Mouse (Mus musculus) lung, postnatal 0 days (tissue): ENCODE results near the gene Impdh1. TPM values are rescaled to one million over a fixed set of nuclear protein-coding genes. Genes with fewer than 3 reads are reported as not detected.

Experiments
- ATAC-seq: fragments of 200-750 bp; cut with Nextera tagmentation; 2 replicates; pipeline ENCODE4 v1.8.0; 2017; ENCODE audit warnings: moderate library complexity
- DNase-seq: peaks from one replicate; pipeline ENCODE4 v3.0.0-alpha.2; 2016; ENCODE audit warnings: low spot score
- H3K27ac ChIP-seq: fragments of 300-500 bp; sonication (generic); 2 replicates; pipeline ENCODE4 v1.5.1; 2014; ENCODE audit warnings: antibody characterized with exemption, mild to moderate bottlenecking, low read length, mixed read lengths
- H3K27me3 ChIP-seq: fragments of 300-500 bp; sonication (generic); replicated peaks from 2 replicates; pipeline ENCODE4 v1.6.1; 2014; ENCODE audit warnings: low read length, mixed read lengths; ENCODE audit not compliant: insufficient read depth
- H3K36me3 ChIP-seq: fragments of 300-500 bp; sonication (generic); 2 replicates; pipeline ENCODE4 v1.6.1; 2014; ENCODE audit warnings: low read length, mixed read lengths; ENCODE audit not compliant: insufficient read depth
- H3K4me1 ChIP-seq: fragments of 300-500 bp; sonication (generic); 2 replicates; pipeline ENCODE4 v1.6.1; 2014; ENCODE audit warnings: antibody characterized with exemption, low read depth, low read length, mixed read lengths; ENCODE audit not compliant: insufficient read depth
- H3K4me2 ChIP-seq: fragments of 300-500 bp; sonication (generic); replicated peaks from 2 replicates; pipeline ENCODE4 v1.6.1; 2014; ENCODE audit warnings: low read depth, mild to moderate bottlenecking, low read length, moderate library complexity, mixed read lengths
- H3K4me3 ChIP-seq: fragments of 300-500 bp; sonication (generic); 2 replicates; pipeline ENCODE4 v1.5.1; 2014; ENCODE audit warnings: low read depth, low read length
- H3K9ac ChIP-seq: fragments of 300-500 bp; sonication (generic); replicated peaks from 2 replicates; pipeline ENCODE4 v1.6.1; 2014; ENCODE audit warnings: low read depth, mild to moderate bottlenecking
- H3K9me3 ChIP-seq: fragments of 300-500 bp; sonication (generic); 2 replicates; pipeline ENCODE4 v1.6.1; 2016; ENCODE audit warnings: low read length, mixed read lengths
- CTCF ChIP-seq: IDR thresholded peaks from 2 replicates; pipeline ENCODE4 v1.5.1; 2016; ENCODE audit warnings: antibody characterized with exemption, mild to moderate bottlenecking
- EP300 ChIP-seq: IDR thresholded peaks from 2 replicates; pipeline ENCODE4 v1.6.1; 2016; ENCODE audit warnings: antibody characterized with exemption, mild to moderate bottlenecking, control low read depth
- WGBS: fragments of 180-500 bp; shearing (Covaris S2); extraction: QIAGEN DNeasy Blood & Tissue Kit; methylation state at CpG from one replicate; pipeline ENCODE4 v1.1.7; 2014; 5-methylcytosine and 5-hydroxymethylcytosine counted together
- polyA plus RNA-seq: library from polyadenylated mRNA; unstranded; fragments of >200 nt; fragmentation: Nextera tagmentation; extraction: Ambion mirVana; gene quantifications from 2 replicates; pipeline ENCODE4 v1.2.1, GENCODE M21; 2015

Gene Impdh1
- polyA plus RNA-seq, 1 experiment from 2014 or later, result 93.8 TPM

- DNase-seq (no peak), ATAC-seq (no peak)
- TF ChIP-seq EP300 (no peak), CTCF (no peak)
- no peak overlapping the region for H3K9ac ChIP-seq
- H3K9me3 ChIP-seq, result no peaks in the 10 kb centered on the region
- H3K27me3 ChIP-seq, result no peaks in the 10 kb centered on the region
- H3K4me1 ChIP-seq, result 0 out of 2 replicates have a peak, but pooled peaks cover 3% of the 10 kb centered on the region
- no peak overlapping the region for H3K27ac ChIP-seq
- H3K36me3 ChIP-seq, result 0 out of 2 replicates have a peak, but pooled peaks cover 19% of the 10 kb centered on the region
- no peak overlapping the region for H3K4me3 ChIP-seq
- no peak overlapping the region for H3K4me2 ChIP-seq
- WGBS, result 95% methylated on average over 13 of the region's 13 CpGs
These were observed 13.1 kb downstream of the Impdh1 start for GRCm38 (mm10) chr6:29203096-29203495.

- no peak for DNase-seq
- H3K4me3 ChIP-seq, result no peak overlapping the region
- H3K9ac ChIP-seq, result no peak overlapping the region
- no peak for ATAC-seq
- no peak overlapping the region for H3K4me2 ChIP-seq
- no peaks in the 10 kb centered on the region for H3K9me3 ChIP-seq
- 83% methylated on average over 8 of the region's 8 CpGs for WGBS
- TF ChIP-seq EP300 (no peak), CTCF (no peak)
- H3K36me3 ChIP-seq, result 0 out of 2 replicates have a peak, but pooled peaks cover 19% of the 10 kb centered on the region
- H3K27me3 ChIP-seq, result no peaks in the 10 kb centered on the region
- H3K27ac ChIP-seq, result no peak overlapping the region
- H3K4me1 ChIP-seq, result 0 out of 2 replicates have a peak, but pooled peaks cover 3% of the 10 kb centered on the region
These were observed 14.2 kb downstream of the Impdh1 start for GRCm38 (mm10) chr6:29201988-29202387.

- Histone ChIP-seq H3K4me2 (no peak overlapping the region), H3K4me3 (no peak overlapping the region), H3K9ac (no peak overlapping the region), H3K9me3 (no peaks in the 10 kb centered on the region), H3K27me3 (no peaks in the 10 kb centered on the region), H3K36me3 (0 out of 2 replicates have a peak, but pooled peaks cover 19% of the 10 kb centered on the region), H3K4me1 (0 out of 2 replicates have a peak, but pooled peaks cover 3% of the 10 kb centered on the region), H3K27ac (no peak overlapping the region)
- DNase-seq (no peak), ATAC-seq (no peak)
- WGBS, result 95% methylated on average over 5 of the region's 5 CpGs
- TF ChIP-seq EP300, result no peak
- no peak for TF ChIP-seq CTCF
These were observed 14.8 kb downstream of the Impdh1 start for GRCm38 (mm10) chr6:29201341-29201740.

- Histone ChIP-seq H3K4me1 (0 out of 2 replicates have a peak, but pooled peaks cover 3% of the 10 kb centered on the region), H3K4me3 (no peak overlapping the region), H3K9ac (no peak overlapping the region), H3K27ac (no peak overlapping the region), H3K36me3 (0 out of 2 replicates have a peak, but pooled peaks cover 13% of the 10 kb centered on the region), H3K4me2 (no peak overlapping the region), H3K9me3 (no peaks in the 10 kb centered on the region), H3K27me3 (no peaks in the 10 kb centered on the region)
- no peak for TF ChIP-seq CTCF
- no peak for TF ChIP-seq EP300
- no peak for ATAC-seq
- 56% methylated on average over 3 of the region's 3 CpGs for WGBS
- no peak for DNase-seq
These were observed 15.7 kb downstream of the Impdh1 start for GRCm38 (mm10) chr6:29200496-29200895.

- no peak for DNase-seq
- H3K4me3 ChIP-seq, result no peak overlapping the region
These were observed 16.8 kb downstream of the Impdh1 start for GRCm38 (mm10) chr6:29199223-29199855.

GRCm38 (mm10) chr6:29198309-29199222, 17.6 kb downstream of the Impdh1 start:
- Histone ChIP-seq H3K9me3 (no peaks in the 10 kb centered on the region), H3K4me1 (0 out of 2 replicates have a peak, but pooled peaks cover 3% of the 10 kb centered on the region), H3K27me3 (no peaks in the 10 kb centered on the region), H3K4me3 (no peak overlapping the region), H3K27ac (no peak overlapping the region), H3K9ac (no peak overlapping the region), H3K36me3 (0 out of 2 replicates have a peak, but pooled peaks cover 9% of the 10 kb centered on the region), H3K4me2 (peak overlapping the region; percentile 39)
- ATAC-seq (peak; percentile 88), DNase-seq (peak; percentile 98)
- TF ChIP-seq EP300, result no peak
- peak; percentile 92 for TF ChIP-seq CTCF
- WGBS, result 15% methylated on average over 25 of the region's 25 CpGs

More at GRCm38 (mm10) chr6:29199223-29199855, 16.8 kb downstream of the Impdh1 start:
- Histone ChIP-seq H3K27me3 (no peaks in the 10 kb centered on the region), H3K4me1 (0 out of 2 replicates have a peak, but pooled peaks cover 3% of the 10 kb centered on the region), H3K4me2 (peak overlapping the region; percentile 39; the same call in 1 of the 2 replicates), H3K27ac (no peak overlapping the region), H3K36me3 (0 out of 2 replicates have a peak, but pooled peaks cover 13% of the 10 kb centered on the region), H3K9ac (no peak overlapping the region), H3K9me3 (no peaks in the 10 kb centered on the region)
- WGBS, result 40% methylated on average over 8 of the region's 8 CpGs
- TF ChIP-seq EP300, result no peak
- no peak for TF ChIP-seq CTCF
- no peak for ATAC-seq
